Mouse (Mus musculus): ENCODE measurements around the gene Sapcd1.

- no peak for TF ChIP-seq POLR2A (IDR thresholded peaks at IDR 0.05; ENCODE audit: extremely low read depth, insufficient read depth, low read length)
- no peak for TF ChIP-seq CTCF (IDR thresholded peaks at IDR 0.05; ENCODE audit: extremely low read depth, insufficient read depth, low read length)
Observed at GRCm38 (mm10) chr17:35061299-35061698, 33.5 kb upstream of the Sapcd1 start.

Measured in cortical plate, adult 2 months (tissue).